Mouse (Mus musculus): ENCODE results near the gene Smarca5. TPM values are rescaled to one million over a fixed set of nuclear protein-coding genes. Genes with fewer than 3 reads are reported as not detected.

Gene Smarca5
- polyA plus RNA-seq (2015; fragmentation: Nextera tagmentation; extraction: Ambion mirVana): 40.1 and 59.8 TPM in 2 replicates

DNA sequence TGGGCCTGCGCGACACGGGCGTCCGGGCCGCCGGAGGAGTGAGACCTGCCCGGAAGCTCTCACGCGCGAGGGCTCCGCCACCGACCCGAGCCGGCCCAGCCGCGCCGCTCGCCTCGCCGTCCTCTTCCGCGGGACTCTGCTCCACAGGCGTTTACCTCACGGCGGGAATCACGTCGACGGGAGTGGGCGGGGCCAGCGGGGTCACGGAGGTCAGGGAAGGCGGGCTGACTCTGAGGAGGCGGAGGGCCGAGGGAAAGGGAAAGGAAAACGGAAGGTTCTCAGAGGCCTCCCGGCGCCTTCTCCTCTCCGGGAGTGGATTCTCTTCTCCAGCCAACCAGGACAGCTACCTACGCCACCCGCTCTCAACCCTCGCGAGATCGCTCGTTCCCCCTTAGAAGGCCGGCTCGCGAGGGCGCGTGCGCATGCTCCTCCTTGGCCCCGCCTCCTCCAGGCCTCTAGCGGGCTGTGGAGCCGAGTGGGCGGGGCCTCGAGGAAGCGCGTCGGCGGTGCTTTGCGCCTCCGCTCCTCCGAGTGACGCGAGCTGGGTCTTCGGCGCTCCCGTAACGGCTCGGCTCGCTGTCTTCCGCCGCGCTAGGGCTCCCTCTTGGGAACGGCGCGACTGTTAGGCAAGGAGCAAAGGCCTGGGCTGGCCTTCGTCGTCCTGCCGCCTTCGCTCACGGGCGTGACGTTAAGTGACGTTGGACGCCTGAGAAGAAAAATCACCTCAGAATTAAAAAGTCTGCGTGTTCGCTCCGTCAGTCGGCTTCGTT, at the start of gene Smarca5:
Gene Smarca5, minus strand, starts transcription at position 343 of the 770 bp plus-strand sequence.

Other genes starting within 250 kb of the Smarca5 start
- gene Gypa, start 245.7 kb downstream of the Smarca5 start, polyA plus RNA-seq (2015; fragmentation: Nextera tagmentation; extraction: Ambion mirVana): 22.6 and 28.5 TPM in 2 replicates
- 0.03 and 0.06 TPM in 2 replicates for gene Frem3, start 128.4 kb downstream of the Smarca5 start, polyA plus RNA-seq (2015; fragmentation: Nextera tagmentation; extraction: Ambion mirVana)
- 12.9 and 22.4 TPM in 2 replicates for gene Gab1, start 141.0 kb upstream of the Smarca5 start, polyA plus RNA-seq (2015; fragmentation: Nextera tagmentation; extraction: Ambion mirVana)

Data from adrenal gland, postnatal 0 days (tissue).